Mouse (Mus musculus) neural tube, embryonic 15.5 days (tissue): ENCODE data around the gene Rbm15b. TPM values are rescaled to one million over a fixed set of nuclear protein-coding genes. Genes with fewer than 3 reads are reported as not detected.

ENCODE experiments used
- ATAC-seq: fragments of 200-750 bp; cut with Nextera tagmentation; 2 replicates; pipeline ENCODE4 v1.8.0; 2017; ENCODE audit warnings: mild to moderate bottlenecking, moderate TSS enrichment, moderate library complexity; ENCODE audit not compliant: low FRiP score
- H3K27ac ChIP-seq: fragments of 300-500 bp; sonication (generic); replicated peaks from 2 replicates; pipeline ENCODE4 v1.5.1; 2015; ENCODE audit warnings: mild to moderate bottlenecking, inconsistent platforms
- H3K27me3 ChIP-seq: fragments of 300-500 bp; sonication (generic); replicated peaks from 2 replicates; pipeline ENCODE4 v1.6.1; 2015; ENCODE audit warnings: inconsistent platforms
- H3K36me3 ChIP-seq: fragments of 300-500 bp; sonication (generic); 2 replicates; pipeline ENCODE4 v1.6.1; 2015; ENCODE audit warnings: inconsistent platforms
- H3K4me1 ChIP-seq: fragments of 300-500 bp; sonication (generic); 2 replicates; pipeline ENCODE4 v1.6.1; 2015; ENCODE audit warnings: inconsistent platforms
- H3K4me2 ChIP-seq: fragments of 300-500 bp; sonication (generic); 2 replicates; pipeline ENCODE4 v1.6.1; 2015; ENCODE audit warnings: inconsistent platforms, mild to moderate bottlenecking, moderate library complexity
- H3K4me3 ChIP-seq: fragments of 300-500 bp; sonication (generic); replicated peaks from 2 replicates; pipeline ENCODE4 v1.5.1; 2015; ENCODE audit warnings: mild to moderate bottlenecking, inconsistent platforms
- H3K9ac ChIP-seq: fragments of 300-500 bp; sonication (generic); replicated peaks from 2 replicates; pipeline ENCODE4 v1.6.1; 2015; ENCODE audit warnings: mild to moderate bottlenecking, inconsistent platforms
- H3K9me3 ChIP-seq: fragments of 300-500 bp; sonication (generic); replicated peaks from 2 replicates; pipeline ENCODE4 v1.6.1; 2016; ENCODE audit warnings: inconsistent platforms
- WGBS: fragments of 180-500 bp; shearing (Covaris S2); methylation state at CpG from one replicate; pipeline ENCODE4 v1.1.7; 2015; ENCODE audit warnings: mixed read lengths; 5-methylcytosine and 5-hydroxymethylcytosine counted together
- polyA plus RNA-seq: library from polyadenylated mRNA; unstranded; fragments of >200 nt; fragmentation: Nextera tagmentation; extraction: Ambion mirVana; gene quantifications from 2 replicates; pipeline ENCODE4 v1.2.1, GENCODE M21; 2015

The Rbm15b gene
- 10.9 and 13.5 TPM in 2 replicates for polyA plus RNA-seq

GRCm38 (mm10) chr9:106886828-106887702 is at the start of gene Rbm15b:
Gene Rbm15b, minus strand, starts transcription at chr9:106887428.
- ATAC-seq, result peak; percentile 72
- H3K9me3 ChIP-seq, result no peaks in the 10 kb centered on the region
- H3K4me3 ChIP-seq, result peak within 1 kb of the TSS; percentile 92
- no peaks in the 10 kb centered on the region for H3K27me3 ChIP-seq
- H3K27ac ChIP-seq, result peak within 1 kb of the TSS; percentile 87
- H3K4me2 ChIP-seq, result peak within 1 kb of the TSS; percentile 89
- H3K9ac ChIP-seq, result peak within 1 kb of the TSS; percentile 91
- WGBS, result 3% methylated on average over 91 of the region's 101 CpGs
- peaks cover 80% of the 10 kb centered on the region for H3K4me1 ChIP-seq
- peaks cover 48% of the 10 kb centered on the region for H3K36me3 ChIP-seq

- Histone ChIP-seq H3K9ac (no peak overlapping the region), H3K4me3 (no peak overlapping the region), H3K9me3 (0 out of 2 replicates have a peak, but pooled peaks cover 2% of the 10 kb centered on the region), H3K4me1 (no peaks in the 10 kb centered on the region), H3K4me2 (no peak overlapping the region), H3K36me3 (peaks cover 57% of the 10 kb centered on the region), H3K27me3 (no peaks in the 10 kb centered on the region), H3K27ac (no peak overlapping the region)
- no peak for ATAC-seq
- 92% methylated on average over 1 of the region's 1 CpGs for WGBS
Observed at GRCm38 (mm10) chr9:106934998-106935397, 47.8 kb upstream of the Rbm15b start.

GRCm38 (mm10) chr9:106914878-106915277 is 27.6 kb upstream of the Rbm15b start:
- Histone ChIP-seq H3K4me1 (no peaks in the 10 kb centered on the region), H3K9me3 (no peaks in the 10 kb centered on the region), H3K9ac (no peak overlapping the region), H3K36me3 (peaks cover 36% of the 10 kb centered on the region), H3K27ac (no peak overlapping the region), H3K4me2 (no peak overlapping the region), H3K27me3 (no peaks in the 10 kb centered on the region), H3K4me3 (no peak overlapping the region)
- WGBS, result 93% methylated on average over 6 of the region's 6 CpGs
- ATAC-seq, result no peak

- Histone ChIP-seq H3K4me2 (no peak overlapping the region), H3K4me3 (no peak overlapping the region), H3K27me3 (no peaks in the 10 kb centered on the region), H3K27ac (no peak overlapping the region), H3K36me3 (peaks cover 38% of the 10 kb centered on the region), H3K9me3 (no peaks in the 10 kb centered on the region), H3K9ac (no peak overlapping the region), H3K4me1 (no peaks in the 10 kb centered on the region)
- ATAC-seq, result no peak
- WGBS, result 20% methylated on average over 1 of the region's 1 CpGs
Observed at GRCm38 (mm10) chr9:106913759-106914158, 26.5 kb upstream of the Rbm15b start.

- Histone ChIP-seq H3K4me2 (no peak overlapping the region), H3K9me3 (no peaks in the 10 kb centered on the region), H3K4me1 (no peaks in the 10 kb centered on the region), H3K36me3 (peaks cover 56% of the 10 kb centered on the region), H3K27ac (no peak overlapping the region), H3K27me3 (no peaks in the 10 kb centered on the region), H3K9ac (no peak overlapping the region), H3K4me3 (no peak overlapping the region)
- WGBS, result 94% methylated on average over 1 of the region's 1 CpGs
- no peak for ATAC-seq
Observed at GRCm38 (mm10) chr9:106911624-106912023, 24.4 kb upstream of the Rbm15b start.

GRCm38 (mm10) chr9:106908715-106909114 is 21.5 kb upstream of the Rbm15b start:
- H3K9me3 ChIP-seq, result no peaks in the 10 kb centered on the region
- peaks cover 55% of the 10 kb centered on the region for H3K36me3 ChIP-seq
- H3K4me1 ChIP-seq, result no peaks in the 10 kb centered on the region
- no peak overlapping the region for H3K4me3 ChIP-seq
- WGBS, result 55% methylated on average over 5 of the region's 5 CpGs
- no peaks in the 10 kb centered on the region for H3K27me3 ChIP-seq
- no peak for ATAC-seq
- no peak overlapping the region for H3K27ac ChIP-seq
- no peak overlapping the region for H3K9ac ChIP-seq
- no peak overlapping the region for H3K4me2 ChIP-seq

GRCm38 (mm10) chr9:106908174-106908573 is 20.9 kb upstream of the Rbm15b start:
- peaks cover 49% of the 10 kb centered on the region for H3K36me3 ChIP-seq
- no peak overlapping the region for H3K4me3 ChIP-seq
- no peak overlapping the region for H3K27ac ChIP-seq
- 83% methylated on average over 3 of the region's 3 CpGs for WGBS
- no peak for ATAC-seq
- H3K9me3 ChIP-seq, result no peaks in the 10 kb centered on the region
- H3K4me2 ChIP-seq, result no peak overlapping the region
- H3K27me3 ChIP-seq, result no peaks in the 10 kb centered on the region
- no peaks in the 10 kb centered on the region for H3K4me1 ChIP-seq
- no peak overlapping the region for H3K9ac ChIP-seq

- Histone ChIP-seq H3K4me3 (no peak overlapping the region), H3K4me1 (no peaks in the 10 kb centered on the region), H3K4me2 (no peak overlapping the region), H3K27me3 (no peaks in the 10 kb centered on the region), H3K27ac (no peak overlapping the region), H3K36me3 (peaks cover 48% of the 10 kb centered on the region), H3K9me3 (no peaks in the 10 kb centered on the region), H3K9ac (no peak overlapping the region)
- WGBS, result 93% methylated on average over 8 of the region's 8 CpGs
- no peak for ATAC-seq
Observed at GRCm38 (mm10) chr9:106906597-106906996, 19.4 kb upstream of the Rbm15b start.

- no peak overlapping the region for H3K27ac ChIP-seq
- H3K4me3 ChIP-seq, result no peak overlapping the region
- ATAC-seq, result no peak
- H3K4me1 ChIP-seq, result no peaks in the 10 kb centered on the region
- H3K27me3 ChIP-seq, result no peaks in the 10 kb centered on the region
- peaks cover 63% of the 10 kb centered on the region for H3K36me3 ChIP-seq
- 16% methylated on average over 1 of the region's 1 CpGs for WGBS
- H3K4me2 ChIP-seq, result no peak overlapping the region
- H3K9ac ChIP-seq, result no peak overlapping the region
- no peaks in the 10 kb centered on the region for H3K9me3 ChIP-seq
Observed at GRCm38 (mm10) chr9:106903791-106904134, 16.5 kb upstream of the Rbm15b start.

- Histone ChIP-seq H3K4me2 (no peak overlapping the region), H3K4me3 (no peak overlapping the region), H3K9me3 (no peaks in the 10 kb centered on the region), H3K36me3 (peaks cover 63% of the 10 kb centered on the region), H3K27ac (no peak overlapping the region), H3K4me1 (no peaks in the 10 kb centered on the region), H3K27me3 (no peaks in the 10 kb centered on the region), H3K9ac (no peak overlapping the region)
- ATAC-seq, result no peak
- WGBS, result 80% methylated on average over 4 of the region's 4 CpGs
Observed at GRCm38 (mm10) chr9:106903099-106903790, 16.0 kb upstream of the Rbm15b start.

GRCm38 (mm10) chr9:106901596-106901995 is 14.4 kb upstream of the Rbm15b start:
- Histone ChIP-seq H3K9me3 (no peaks in the 10 kb centered on the region), H3K4me2 (no peak overlapping the region), H3K27ac (no peak overlapping the region), H3K9ac (no peak overlapping the region), H3K4me1 (no peaks in the 10 kb centered on the region), H3K27me3 (no peaks in the 10 kb centered on the region), H3K4me3 (no peak overlapping the region), H3K36me3 (peaks cover 58% of the 10 kb centered on the region)
- ATAC-seq, result no peak
- WGBS, result 91% methylated on average over 7 of the region's 7 CpGs

- Histone ChIP-seq H3K27ac (no peak overlapping the region), H3K4me2 (no peak overlapping the region), H3K4me1 (no peaks in the 10 kb centered on the region), H3K9ac (no peak overlapping the region), H3K27me3 (no peaks in the 10 kb centered on the region), H3K4me3 (no peak overlapping the region), H3K36me3 (peaks cover 71% of the 10 kb centered on the region), H3K9me3 (no peaks in the 10 kb centered on the region)
- ATAC-seq, result no peak
- 82% methylated on average over 1 of the region's 1 CpGs for WGBS
Observed at GRCm38 (mm10) chr9:106898901-106899300, 11.7 kb upstream of the Rbm15b start.
